Mouse (Mus musculus) left cerebral cortex, adult 18-20 months (tissue): ENCODE data around the gene Dzank1. TPM values are rescaled to one million over a fixed set of nuclear protein-coding genes. Genes with fewer than 3 reads are reported as not detected.

Experiments used
- DNase-seq, 2 experiments: peaks; one replicate each; pipeline ENCODE4 v3.0.0; 2021 to 2022; ENCODE audit warnings: low spot score in 2 of 2, mixed read lengths in 1 of 2
- total RNA-seq, 2 experiments: library from RNA; stranded (reverse); gene quantifications; 2 replicates each; pipeline ENCODE4 v1.2.3; 2021

Gene Dzank1
- total RNA-seq, 2 experiments from 2014 or later: 174 to 199 TPM

GRCm38 (mm10) chr2:144467203-144467602 is 60.0 kb downstream of the Dzank1 start:
- DNase-seq: no peak

DNA sequence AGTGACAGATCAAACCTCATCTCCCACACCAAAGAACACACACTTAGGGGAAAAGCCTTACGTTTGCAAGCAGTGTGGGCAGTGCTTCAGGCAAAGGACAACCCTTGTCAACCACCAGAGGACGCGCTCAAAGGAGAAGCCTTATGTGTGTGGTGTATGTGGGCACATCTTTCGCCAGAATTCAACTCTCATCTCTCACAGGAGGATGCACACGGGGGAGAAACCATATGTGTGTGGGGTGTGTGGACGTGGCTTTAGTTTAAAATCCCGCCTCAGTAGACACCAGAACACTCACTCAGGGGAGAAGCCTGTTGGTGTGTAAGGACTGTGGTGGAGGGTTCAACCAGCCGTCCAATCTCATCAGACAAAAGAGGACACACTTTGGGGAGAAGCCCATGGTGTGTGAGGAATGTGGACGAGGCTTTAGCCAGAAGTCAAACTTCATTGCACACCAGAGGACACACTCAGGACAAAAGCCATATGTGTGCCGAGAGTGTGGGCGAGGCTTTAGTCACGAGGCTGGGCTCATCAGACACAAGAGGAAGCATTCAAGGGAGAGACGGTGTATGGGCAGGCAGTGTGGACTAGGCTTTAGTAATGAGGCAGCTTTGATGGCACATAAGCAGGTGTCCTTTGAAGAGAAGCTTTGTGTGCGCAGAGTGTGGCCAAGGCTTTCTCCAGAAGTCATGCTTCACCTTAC is 61.2 kb downstream of the Dzank1 start:
- DNase-seq: peak; percentile 36 to 62

DNA sequence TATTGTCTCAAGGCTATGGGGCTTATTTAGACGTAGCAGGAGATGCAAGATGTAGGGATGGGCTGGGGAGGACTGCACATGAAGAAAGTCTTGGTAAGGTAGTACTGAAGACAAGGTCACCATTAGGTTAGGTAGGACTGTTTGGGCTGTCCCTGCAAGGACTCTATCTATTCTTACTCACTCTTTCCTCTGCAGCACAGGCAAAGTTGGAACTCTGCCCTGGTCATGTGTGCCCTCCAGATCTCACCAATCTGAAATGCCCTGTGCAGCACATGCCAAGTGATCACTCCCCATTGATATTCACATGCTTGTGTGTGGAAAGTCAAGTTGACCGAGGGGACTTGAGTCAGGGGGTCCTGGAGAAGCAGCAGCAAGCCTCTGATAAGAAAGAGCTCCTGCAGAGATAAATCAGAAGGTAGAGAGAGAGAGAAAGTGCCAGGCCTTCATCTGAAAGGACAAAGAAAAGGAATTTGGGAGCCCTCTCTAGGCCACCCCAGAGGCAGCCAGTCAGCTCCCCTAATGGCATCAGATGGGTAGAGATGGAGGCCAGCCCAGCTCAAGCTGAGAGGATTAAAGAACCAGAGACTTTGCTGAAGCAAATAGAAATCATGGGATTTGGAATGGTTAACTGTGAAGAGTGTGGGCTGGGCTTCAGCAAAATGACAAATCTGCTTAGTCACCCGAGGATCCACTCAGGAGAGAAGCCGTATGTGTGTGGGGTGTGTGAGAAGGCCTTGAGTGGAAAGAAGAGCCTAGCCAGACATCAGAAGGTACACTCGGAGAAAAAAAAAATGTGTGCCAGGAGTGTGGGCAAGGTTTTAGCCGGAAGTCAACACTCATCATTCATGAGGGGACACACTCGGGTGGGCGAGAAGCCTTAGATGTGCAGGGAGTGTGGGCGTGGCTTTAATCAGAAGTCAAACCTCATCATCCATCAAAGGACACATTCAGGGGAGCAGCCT is 62.1 kb downstream of the Dzank1 start:
- peak; percentile 57 to 77 for DNase-seq

GRCm38 (mm10) chr2:144464182-144464581 is 63.0 kb downstream of the Dzank1 start:
- DNase-seq: no peak

DNA sequence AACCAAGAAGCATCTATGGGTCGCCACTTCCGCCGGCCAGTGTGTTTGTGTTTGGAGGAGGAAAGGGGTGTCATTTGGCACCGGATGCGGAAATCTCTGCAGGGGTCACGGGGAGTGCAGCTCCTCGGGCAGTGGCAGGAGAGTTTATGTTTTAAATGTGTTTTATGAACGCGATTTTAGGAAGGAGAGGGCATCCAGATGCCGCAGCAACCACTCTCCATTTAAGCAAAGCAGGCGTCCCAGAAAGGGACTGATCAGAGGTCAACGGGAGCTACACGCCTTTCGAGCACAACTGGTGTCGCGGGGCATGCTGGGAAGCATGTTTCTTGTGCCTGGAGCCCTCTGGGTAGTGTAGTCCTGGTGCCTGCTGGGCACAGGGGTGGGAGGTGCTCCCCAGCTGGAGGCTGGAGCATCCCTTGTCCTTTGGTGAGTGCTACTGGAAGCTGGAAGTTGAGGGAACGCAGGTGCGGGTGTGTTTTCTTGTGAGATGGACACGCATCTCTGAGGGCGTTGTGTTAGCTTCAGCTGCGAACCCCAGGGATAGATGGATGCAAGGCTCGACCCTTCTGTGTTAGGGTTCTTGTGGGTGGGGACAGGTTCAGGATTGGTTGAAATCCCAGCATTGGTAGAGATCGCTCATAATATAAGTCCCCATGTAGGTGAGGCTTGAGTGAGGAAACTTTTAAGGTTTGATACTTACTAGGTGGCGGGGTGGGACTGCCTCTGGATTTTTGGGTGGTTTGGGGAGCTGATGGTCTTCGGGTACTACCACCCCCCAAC is 68.0 kb downstream of the Dzank1 start:
- peak; percentile 89 to 92 for DNase-seq

DNA sequence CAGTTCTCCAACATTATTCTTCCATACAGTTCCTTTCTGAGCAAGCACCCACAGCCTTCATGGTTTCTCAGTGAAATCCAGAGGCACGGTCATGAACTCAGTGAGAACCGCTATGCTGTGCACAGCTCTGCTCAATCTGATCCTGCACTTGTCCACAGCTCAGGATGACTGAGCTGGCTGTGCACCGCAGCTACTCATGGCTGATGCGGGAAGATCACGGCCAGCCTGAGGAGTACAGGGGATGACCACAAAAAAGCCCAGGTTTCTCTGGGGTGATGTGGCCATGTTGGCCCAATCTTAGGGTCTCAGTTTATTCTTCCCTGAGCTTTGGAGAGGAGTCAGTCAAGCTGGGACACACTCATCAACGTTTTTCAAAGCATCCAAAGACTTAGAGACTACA is 68.9 kb downstream of the Dzank1 start:
- DNase-seq: no peak

DNA sequence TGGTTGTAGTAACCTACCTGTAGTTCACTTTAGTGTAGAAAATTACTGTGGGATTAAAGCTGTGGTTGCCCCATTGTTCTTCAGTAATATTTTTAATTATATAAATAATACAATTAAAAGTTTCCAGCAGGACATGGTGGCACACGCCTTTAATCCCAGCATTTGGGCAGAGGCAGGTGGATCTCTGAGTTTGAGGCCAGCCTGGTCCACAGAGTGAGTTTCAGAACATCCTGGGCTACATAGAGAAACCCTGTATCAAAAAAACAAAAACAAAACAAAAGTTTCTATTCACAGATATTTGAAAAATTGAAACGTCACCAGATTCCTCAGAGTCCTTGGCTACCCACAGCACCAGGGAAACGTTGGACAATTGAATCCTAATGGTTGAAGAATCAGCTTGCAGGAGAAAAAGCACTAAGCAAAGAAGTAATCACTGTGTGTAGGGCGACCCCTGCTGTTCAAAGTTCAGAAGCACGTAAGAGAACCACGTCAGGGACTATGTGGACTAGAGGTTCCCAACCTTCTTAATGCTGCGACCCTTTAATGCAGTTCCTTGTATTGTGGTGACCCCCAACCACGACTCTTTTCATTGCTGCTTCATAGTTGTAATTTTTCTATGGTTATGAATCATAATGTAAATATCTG is 74.7 kb downstream of the Dzank1 start:
- peak; percentile 85 to 90 for DNase-seq

GRCm38 (mm10) chr2:144450378-144450777 is 76.8 kb downstream of the Dzank1 start:
- DNase-seq: no peak

GRCm38 (mm10) chr2:144446360-144446999 is 80.7 kb downstream of the Dzank1 start:
- DNase-seq: no peak

- peak; percentile 63 to 67 for DNase-seq
These were observed 85.8 kb downstream of the Dzank1 start for GRCm38 (mm10) chr2:144441386-144441915.

DNA sequence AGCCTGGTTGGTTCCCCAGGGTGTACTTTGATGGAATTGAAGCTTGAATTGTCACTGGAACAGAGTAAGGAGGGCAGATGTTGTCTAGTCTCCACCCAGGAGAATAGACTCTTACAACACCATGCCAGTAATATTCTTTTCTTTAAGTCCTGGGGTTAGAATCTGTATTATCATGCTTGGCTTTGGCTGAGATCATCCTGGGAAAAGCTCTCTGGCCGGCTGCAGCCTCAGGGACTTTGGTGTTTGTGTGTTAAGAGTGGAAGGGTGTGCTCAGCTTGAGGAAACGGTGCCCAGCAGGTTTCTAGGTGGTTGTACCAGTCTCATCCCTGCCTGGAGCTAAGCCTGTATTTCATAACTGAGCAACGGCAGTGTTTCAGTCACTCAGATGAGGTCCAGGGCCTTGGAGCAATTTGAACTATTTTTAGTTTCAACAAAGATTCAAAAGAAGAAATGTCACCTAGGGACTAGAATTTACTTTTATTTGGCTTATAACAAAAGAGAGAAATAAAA is 88.0 kb downstream of the Dzank1 start:
- no peak for DNase-seq

- DNase-seq: no peak
These were observed 88.8 kb downstream of the Dzank1 start for GRCm38 (mm10) chr2:144438424-144438823.

- peak; percentile 32 to 34 for DNase-seq
These were observed 91.5 kb downstream of the Dzank1 start for GRCm38 (mm10) chr2:144435679-144436078.

- no peak for DNase-seq
These were observed 95.9 kb downstream of the Dzank1 start for GRCm38 (mm10) chr2:144431286-144431825.

- DNase-seq: no peak
These were observed 98.0 kb downstream of the Dzank1 start for GRCm38 (mm10) chr2:144429171-144429570.

DNA sequence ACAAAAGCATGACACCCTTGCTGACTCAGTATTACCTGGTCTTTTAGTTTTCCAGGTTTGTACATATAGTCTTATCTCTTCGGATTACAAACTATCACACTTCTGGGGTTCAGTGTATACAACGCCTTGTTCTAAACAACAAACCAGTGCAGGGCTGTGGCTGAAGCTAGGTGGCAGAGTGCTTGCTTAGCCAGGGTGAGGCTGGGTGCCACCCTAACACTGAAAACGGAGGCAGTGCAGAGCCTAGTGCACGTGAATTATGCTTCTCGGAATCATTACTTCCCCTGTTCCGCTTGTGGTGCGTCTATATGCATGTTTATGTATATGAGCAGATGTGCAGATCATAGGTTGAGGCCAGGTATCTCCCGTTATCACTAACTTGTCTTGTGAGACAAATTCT is 98.6 kb downstream of the Dzank1 start:
- DNase-seq: no peak

GRCm38 (mm10) chr2:144427852-144428251 is 99.4 kb downstream of the Dzank1 start:
- no peak for DNase-seq

- no peak for DNase-seq
These were observed 101.5 kb downstream of the Dzank1 start for GRCm38 (mm10) chr2:144425761-144426160.

GRCm38 (mm10) chr2:144422094-144422675 is 105.0 kb downstream of the Dzank1 start:
- no peak for DNase-seq
